Mouse (Mus musculus) erythroblast, embryonic 14.5 days (primary cell): ENCODE results near the gene Pxt1. TPM values are rescaled to one million over a fixed set of nuclear protein-coding genes. Genes with fewer than 3 reads are reported as not detected.

Experiments used
- H3K27me3 ChIP-seq: 2 replicates; pipeline ENCODE4 v1.6.1; 2012; ENCODE audit warnings: inconsistent platforms; ENCODE audit not compliant: control insufficient read depth
- H3K36me3 ChIP-seq: 2 replicates; pipeline ENCODE4 v1.6.1; 2012; ENCODE audit warnings: mild to moderate bottlenecking, inconsistent platforms; ENCODE audit not compliant: control insufficient read depth
- H3K4me1 ChIP-seq: 2 replicates; pipeline ENCODE4 v1.6.1; 2012; ENCODE audit warnings: inconsistent platforms; ENCODE audit not compliant: control insufficient read depth
- H3K4me3 ChIP-seq: replicated peaks from 2 replicates; pipeline ENCODE3; 2012; ENCODE audit warnings: moderate library complexity, mild to moderate bottlenecking, inconsistent platforms
- H3K9me3 ChIP-seq: 2 replicates; pipeline ENCODE4 v1.6.1; 2012; ENCODE audit warnings: low read length, inconsistent platforms, mixed read lengths; ENCODE audit not compliant: control insufficient read depth
- GATA1 ChIP-seq: IDR thresholded peaks from 2 replicates; pipeline ENCODE4 v1.6.1; 2012; ENCODE audit warnings: low read length, inconsistent platforms, mixed read lengths
- TAL1 ChIP-seq: IDR thresholded peaks from 3 replicates; pipeline ENCODE4 v1.6.1; 2012; ENCODE audit warnings: low read length, inconsistent platforms, mixed read lengths
- polyA plus RNA-seq: library from polyadenylated mRNA; stranded (reverse); fragments of >175 nt; gene quantifications from 2 replicates; pipeline ENCODE4 v1.2.3, GENCODE M21; 2012

The Pxt1 gene
- polyA plus RNA-seq, 1 experiment: 0.09 TPM

DNA sequence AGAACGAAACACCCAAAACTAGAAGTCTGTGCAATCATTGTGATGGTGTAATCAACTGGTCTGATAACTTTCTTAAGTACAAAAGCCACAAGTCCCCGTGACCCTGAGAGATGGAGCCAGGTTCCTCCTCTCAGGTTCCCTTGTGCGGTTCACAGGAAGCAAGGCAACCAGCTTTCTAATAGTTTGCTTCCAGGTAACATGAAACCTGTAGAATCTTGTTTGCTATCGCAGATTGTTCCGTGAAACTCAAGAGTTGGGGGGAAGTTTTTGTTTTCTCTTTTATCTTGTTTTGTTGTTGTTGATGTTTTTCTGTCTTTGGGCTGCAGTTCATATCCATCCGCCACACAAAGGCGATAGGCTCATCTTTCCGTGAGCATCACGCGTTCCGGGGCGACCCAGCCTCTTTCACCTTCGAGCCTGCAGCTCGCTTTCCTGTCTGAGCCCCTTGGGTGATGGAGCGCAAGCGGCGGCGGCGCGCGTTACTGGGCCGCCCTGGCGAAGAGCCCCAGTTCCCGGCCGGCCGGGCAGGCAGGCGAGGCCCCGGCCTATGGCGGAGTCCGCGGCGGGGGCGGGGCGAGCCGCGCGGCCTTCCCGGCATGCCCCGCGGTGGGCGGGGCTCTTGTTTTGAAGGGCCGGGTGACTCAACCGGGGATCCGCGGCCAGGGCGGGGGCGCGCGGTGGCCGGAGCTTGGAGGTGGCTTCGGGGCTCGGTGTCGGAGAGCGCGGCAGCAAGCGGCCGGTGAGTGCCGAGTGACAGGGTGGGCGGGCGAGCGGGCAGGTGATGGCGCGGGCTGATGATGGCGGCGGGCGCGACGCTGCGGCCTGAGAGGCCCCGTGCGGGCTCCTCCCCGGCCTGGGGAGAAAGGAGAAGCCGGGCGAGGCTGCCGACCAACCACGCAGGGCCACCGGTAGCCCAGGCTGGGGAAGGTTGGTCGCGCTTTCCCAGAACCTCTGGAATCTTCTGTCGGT, 8.5 kb upstream of the Pxt1 start, which contains the start of gene Kctd20:
Kctd20 (plus strand) TSS at position 120 of the 969 bp plus-strand sequence.
- peaks cover 33% of the 10 kb centered on the region for H3K36me3 ChIP-seq
- H3K4me1 ChIP-seq: peaks cover 43% of the 10 kb centered on the region
- TF ChIP-seq GATA1 (no peak), TAL1 (no peak)
- peaks cover 11% of the 10 kb centered on the region for H3K9me3 ChIP-seq
- H3K4me3 ChIP-seq: peak within 1 kb of the TSS; percentile 73
- H3K27me3 ChIP-seq: peaks cover 4% of the 10 kb centered on the region; the same call in 1 of the 2 replicates

DNA sequence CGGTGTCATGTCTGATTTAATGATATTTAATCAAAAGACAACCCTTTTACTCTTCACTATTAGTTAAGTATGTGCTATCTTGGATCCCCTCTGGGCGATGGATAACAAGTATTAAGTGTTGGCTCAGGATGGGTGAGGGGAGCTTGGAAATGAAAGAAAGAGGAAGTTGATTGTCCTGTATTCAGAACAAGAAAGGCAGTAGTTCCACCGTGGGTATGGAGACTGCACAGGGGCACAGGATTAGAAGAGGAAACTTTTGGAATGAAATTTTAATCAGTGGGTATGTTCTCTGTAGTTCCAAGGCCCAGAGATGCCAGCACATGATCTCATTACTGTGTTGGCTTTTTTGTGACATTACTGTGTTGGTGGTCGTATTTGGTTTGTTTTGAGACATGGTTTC, 7.1 kb upstream of the Pxt1 start:
- TF ChIP-seq GATA1 (no peak), TAL1 (no peak)
- Histone ChIP-seq H3K9me3 (peaks cover 13% of the 10 kb centered on the region), H3K36me3 (peaks cover 20% of the 10 kb centered on the region), H3K27me3 (peaks cover 12% of the 10 kb centered on the region), H3K4me1 (peaks cover 35% of the 10 kb centered on the region), H3K4me3 (no peak overlapping the region)

DNA sequence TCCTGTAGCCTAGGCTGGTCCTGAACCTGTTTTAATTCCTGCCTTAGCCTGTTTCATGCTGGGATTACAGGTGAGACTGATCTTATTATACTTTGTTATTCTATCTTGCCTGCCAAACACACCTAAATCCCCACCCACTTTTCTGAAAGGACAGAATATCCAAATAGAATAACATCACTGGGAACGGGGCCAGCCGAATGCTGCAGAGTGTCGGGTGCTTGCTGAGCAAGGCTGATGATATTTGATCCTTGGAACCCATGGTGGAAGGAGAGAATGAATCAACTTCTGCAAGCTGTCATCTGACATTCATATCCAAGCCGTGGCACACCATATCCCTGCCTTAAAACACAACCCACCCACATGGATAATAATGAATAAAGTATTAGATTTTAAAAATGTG, 5.0 kb upstream of the Pxt1 start:
- peaks cover 13% of the 10 kb centered on the region for H3K9me3 ChIP-seq
- no peak for TF ChIP-seq TAL1
- TF ChIP-seq GATA1: no peak

DNA sequence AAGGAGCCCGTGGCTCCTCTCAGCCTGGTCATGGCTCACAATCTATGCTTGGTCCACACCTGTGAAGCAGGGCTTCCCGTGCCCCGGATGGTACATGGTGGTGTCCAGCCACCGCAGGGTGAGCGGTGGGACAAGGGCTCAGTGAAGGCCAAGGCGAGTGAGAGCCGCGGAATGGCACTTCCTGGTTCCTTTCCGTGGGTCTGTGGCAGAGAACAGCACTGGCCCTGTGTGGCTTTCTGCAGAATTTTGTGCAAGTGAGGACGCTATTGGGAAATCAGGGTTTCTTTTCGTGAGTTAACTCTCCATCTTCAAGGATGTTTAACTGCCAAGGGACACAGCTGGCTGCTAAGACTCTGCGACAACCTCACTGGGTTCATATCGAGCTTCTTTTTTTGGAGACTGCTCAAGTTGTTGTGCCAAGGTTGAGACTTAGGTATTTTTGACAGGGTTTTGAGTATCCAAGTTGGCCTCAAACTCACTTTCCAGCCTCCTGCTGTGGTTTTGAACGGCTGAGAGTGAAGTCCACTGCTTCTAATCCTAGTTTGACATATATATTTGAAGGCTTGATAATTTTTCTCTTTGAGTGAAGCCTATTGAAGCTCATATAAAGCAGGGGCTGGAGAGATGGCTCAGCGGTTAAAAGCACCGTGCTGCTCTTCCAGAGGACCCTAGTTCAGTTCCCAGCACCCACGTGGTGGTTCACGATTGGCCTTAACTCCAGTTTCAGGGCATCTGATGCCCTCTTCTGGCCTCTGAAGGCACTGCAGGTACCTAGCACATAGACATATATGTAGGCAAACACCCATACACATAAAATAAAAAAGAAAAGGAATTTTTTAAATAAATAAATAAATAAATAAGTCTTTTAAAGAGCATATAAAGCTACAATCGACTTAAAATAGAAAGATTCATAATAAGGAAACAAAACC, 3.6 kb upstream of the Pxt1 start:
- Histone ChIP-seq H3K4me3 (no peak overlapping the region), H3K4me1 (peaks cover 26% of the 10 kb centered on the region), H3K27me3 (peaks cover 12% of the 10 kb centered on the region), H3K36me3 (no peaks in the 10 kb centered on the region), H3K9me3 (peaks cover 13% of the 10 kb centered on the region)
- TF ChIP-seq TAL1: no peak
- no peak for TF ChIP-seq GATA1

More for the DNA sequence above, 5.0 kb upstream of the Pxt1 start:
- Histone ChIP-seq H3K4me3 (no peak overlapping the region), H3K4me1 (peaks cover 25% of the 10 kb centered on the region), H3K36me3 (peaks cover under 1% of the 10 kb centered on the region), H3K27me3 (peaks cover 12% of the 10 kb centered on the region)

DNA sequence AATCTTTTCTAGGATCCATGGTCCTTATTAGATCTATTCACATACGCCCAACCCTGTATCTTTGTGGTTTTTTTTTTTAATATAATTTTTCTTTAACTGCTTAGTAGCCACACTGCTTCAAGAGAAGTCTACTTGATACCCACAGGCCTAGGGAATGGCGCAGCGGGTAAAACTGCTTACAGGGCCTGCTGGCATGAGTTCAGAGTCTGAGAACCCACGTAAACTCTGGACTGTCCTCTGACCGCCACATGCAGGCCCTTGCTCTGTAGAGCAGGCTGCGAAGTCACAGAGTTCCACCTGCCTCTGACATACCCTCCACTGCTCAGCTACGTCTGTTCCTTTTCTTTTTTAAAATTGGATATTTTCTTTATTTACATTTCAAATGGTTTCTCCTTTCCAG, 841 bp upstream of the Pxt1 start:
- Histone ChIP-seq H3K4me3 (no peak overlapping the region), H3K36me3 (no peaks in the 10 kb centered on the region), H3K4me1 (peaks cover 27% of the 10 kb centered on the region), H3K9me3 (peaks cover 28% of the 10 kb centered on the region), H3K27me3 (peaks cover 12% of the 10 kb centered on the region)
- no peak for TF ChIP-seq TAL1
- TF ChIP-seq GATA1: no peak

DNA sequence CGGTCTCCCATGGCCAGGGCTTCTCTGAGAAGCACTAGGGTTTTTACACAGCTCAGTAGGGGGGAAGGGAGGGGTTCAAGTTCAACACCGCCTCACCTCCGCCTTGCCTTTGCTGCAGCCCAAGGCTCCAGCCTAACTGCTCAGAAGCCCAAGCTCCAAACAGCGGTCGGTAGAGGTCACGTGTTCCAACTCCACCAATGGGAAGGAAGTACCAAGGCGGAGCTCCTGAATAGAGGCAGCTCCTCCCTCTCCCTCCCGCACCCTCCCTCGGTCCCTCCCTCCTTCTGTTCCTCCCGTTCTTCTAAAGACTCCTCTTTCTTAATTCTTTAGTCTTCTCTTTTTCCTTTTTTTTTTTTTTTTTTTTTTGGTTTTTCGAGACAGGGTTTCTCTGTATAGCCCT, 1.5 kb downstream of the Pxt1 start:
- TF ChIP-seq GATA1 (no peak), TAL1 (no peak)
- peaks cover 7% of the 10 kb centered on the region for H3K27me3 ChIP-seq
- H3K9me3 ChIP-seq: peaks cover 24% of the 10 kb centered on the region
- no peaks in the 10 kb centered on the region for H3K36me3 ChIP-seq
- peak overlapping the region; percentile 42 for H3K4me3 ChIP-seq
- peaks cover 27% of the 10 kb centered on the region for H3K4me1 ChIP-seq

DNA sequence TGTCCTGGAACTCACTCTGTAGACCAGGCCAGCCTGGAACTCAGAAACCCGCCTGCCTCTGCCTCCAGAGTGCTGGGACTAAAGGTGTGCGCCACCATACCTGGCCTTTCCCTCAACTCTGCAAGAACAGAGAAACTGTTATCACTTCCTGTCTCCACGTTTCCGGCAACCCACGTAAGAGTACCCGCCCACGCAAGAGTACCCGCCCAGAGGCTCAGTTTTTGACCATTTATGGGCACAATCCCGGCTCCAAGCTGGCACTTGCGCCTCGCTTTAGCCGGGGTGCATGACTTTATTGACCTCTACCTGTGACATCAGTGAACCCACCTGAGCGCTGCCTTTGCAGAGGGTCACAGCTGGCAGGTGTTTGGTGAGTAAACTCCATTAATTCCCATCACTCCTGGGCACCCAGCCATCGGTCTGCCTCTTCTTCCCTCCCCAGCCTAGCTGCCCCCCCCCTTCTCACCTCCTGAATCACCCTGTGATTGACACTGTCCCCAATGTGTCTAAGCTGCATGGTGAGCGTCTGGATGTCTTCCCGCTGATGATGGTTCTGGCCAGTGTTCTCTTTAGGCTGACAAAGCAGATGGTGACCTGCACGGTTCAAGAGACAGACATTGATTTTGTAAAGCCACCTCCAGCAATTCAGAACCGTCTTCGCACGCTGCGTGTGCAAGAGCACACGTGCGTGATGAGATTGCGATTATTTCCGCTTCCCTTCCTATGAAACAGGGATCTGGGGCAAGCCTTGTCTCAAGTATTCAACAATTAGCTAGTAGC, 2.7 kb downstream of the Pxt1 start:
- Histone ChIP-seq H3K27me3 (no peaks in the 10 kb centered on the region), H3K9me3 (peaks cover 22% of the 10 kb centered on the region), H3K4me3 (no peak overlapping the region), H3K36me3 (no peaks in the 10 kb centered on the region), H3K4me1 (peaks cover 37% of the 10 kb centered on the region)
- TF ChIP-seq GATA1 (no peak), TAL1 (no peak)

DNA sequence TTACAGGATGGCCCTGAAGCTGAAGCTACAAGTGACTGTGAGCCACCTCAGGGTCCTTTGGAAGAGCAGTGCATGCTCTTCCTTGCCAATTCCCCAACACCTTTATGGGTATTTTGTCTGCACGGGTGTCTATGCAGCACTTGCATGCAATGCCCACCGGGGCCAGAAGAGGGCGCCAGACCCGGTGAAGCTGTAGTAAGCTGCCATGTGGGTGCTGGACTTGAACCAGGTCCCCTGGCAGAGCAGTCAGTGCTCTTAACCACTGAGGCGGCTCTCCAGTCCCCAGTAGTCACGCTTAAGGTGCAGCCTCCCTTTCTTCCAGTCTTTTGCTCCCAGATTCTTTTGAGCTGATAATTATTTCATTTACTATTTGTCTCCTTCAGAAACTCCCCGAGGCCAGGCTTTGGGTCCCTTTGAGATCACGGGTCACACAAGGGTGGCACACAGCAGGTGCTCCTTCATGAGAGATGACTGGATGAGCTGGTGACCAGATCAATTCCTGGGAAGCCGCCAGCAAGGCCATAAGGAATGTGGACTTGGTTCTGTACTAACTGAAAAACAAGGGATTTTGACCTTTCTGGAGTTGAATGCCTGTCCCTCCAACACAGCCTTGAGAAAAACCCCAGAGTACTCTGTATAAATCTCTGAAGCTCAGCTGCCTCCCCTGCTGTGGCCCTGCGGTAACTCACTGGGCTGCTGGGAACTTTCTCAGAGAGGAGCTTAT, 6.9 kb downstream of the Pxt1 start:
- Histone ChIP-seq H3K4me3 (no peak overlapping the region), H3K4me1 (peaks cover 46% of the 10 kb centered on the region), H3K9me3 (peaks cover 21% of the 10 kb centered on the region), H3K27me3 (no peaks in the 10 kb centered on the region), H3K36me3 (peaks cover 4% of the 10 kb centered on the region)
- no peak for TF ChIP-seq TAL1
- TF ChIP-seq GATA1: no peak
